Mouse (Mus musculus) liver, postnatal 0 days (tissue): Measurements from ENCODE around the gene Rab20.

Experiments
- CTCF ChIP-seq: sonication (generic); IDR thresholded peaks from 2 replicates; pipeline ENCODE4 v1.5.1; 2016; ENCODE audit warnings: antibody characterized with exemption, low read depth
- EP300 ChIP-seq: IDR thresholded peaks from 2 replicates; pipeline ENCODE4 v1.6.1; 2016; ENCODE audit warnings: antibody characterized with exemption, low read depth, mild to moderate bottlenecking

GRCm38 (mm10) chr8:11513247-11513646 is 34.7 kb upstream of the Rab20 start:
- TF ChIP-seq CTCF (no peak), EP300 (no peak)
